Mouse (Mus musculus) MEL (cell line): ENCODE measurements at regions not wholly inside any gene's neighbourhood (a gene's known extent, or its start where the extent isn't known, plus 50 kb on each side); places are given as distances from the start of the nearest gene placed in this dataset.

Experiments used
- DNase-seq: peaks from one replicate; pipeline ENCODE4 v3.0.0; 2011; ENCODE audit warnings: low read depth, low spot score
- H3K27ac ChIP-seq: 2 replicates; pipeline ENCODE4 v1.5.1; 2012; ENCODE audit warnings: low read depth, mild to moderate bottlenecking, control low read depth, low read length, moderate library complexity; ENCODE audit not compliant: control insufficient read depth
- H3K27me3 ChIP-seq, 2 experiments: fragments of 150-350 bp in 1 of 2; sonication (generic) in 1 of 2; 2 replicates each; pipeline ENCODE4 v1.6.1; 2012; ENCODE audit warnings: low read length in 2 of 2, mild to moderate bottlenecking in 2 of 2, improper control_type of control experiment in 1 of 2, moderate library complexity in 1 of 2; ENCODE audit not compliant: insufficient read depth in 2 of 2, control insufficient read depth in 1 of 2
- H3K36me3 ChIP-seq, 2 experiments: 2 replicates each; pipeline ENCODE4 v1.6.1; 2012 to 2014; ENCODE audit warnings: low read length in 2 of 2, improper control_type of control experiment in 1 of 2, inconsistent platforms in 1 of 2, mild to moderate bottlenecking in 1 of 2; ENCODE audit not compliant: insufficient read depth in 2 of 2, control insufficient read depth in 1 of 2
- H3K4me1 ChIP-seq, 2 experiments: fragments of 150-350 bp in 1 of 2; sonication (generic) in 1 of 2; 2 replicates each; pipeline ENCODE4 v1.6.1; 2012; ENCODE audit warnings: low read length in 2 of 2, improper control_type of control experiment in 1 of 2, mild to moderate bottlenecking in 1 of 2; ENCODE audit not compliant: insufficient read depth in 2 of 2, control insufficient read depth in 1 of 2
- H3K4me3 ChIP-seq, 2 experiments: fragments of 150-350 bp in 1 of 2; sonication (generic) in 1 of 2; 2 replicates each; pipeline ENCODE4 v1.5.1; 2012; ENCODE audit warnings: low read depth in 2 of 2, low read length in 2 of 2, mild to moderate bottlenecking in 2 of 2, moderate library complexity in 2 of 2, control low read depth in 1 of 2, improper control_type of control experiment in 1 of 2; ENCODE audit not compliant: control insufficient read depth in 1 of 2, insufficient read depth in 1 of 2
- H3K79me2 ChIP-seq: 2 replicates; pipeline ENCODE4 v1.6.1; 2012; ENCODE audit warnings: mild to moderate bottlenecking, low read length, moderate library complexity; ENCODE audit not compliant: control insufficient read depth, poor library complexity, insufficient read depth
- H3K9ac ChIP-seq: 2 replicates; pipeline ENCODE4 v1.6.1; 2012; ENCODE audit warnings: low read depth, mild to moderate bottlenecking, control low read depth, low read length, moderate library complexity; ENCODE audit not compliant: control insufficient read depth, poor library complexity, severe bottlenecking
- H3K9me3 ChIP-seq: fragments of 150-350 bp; sonication (generic); replicated peaks from 2 replicates; pipeline ENCODE4 v1.6.1; 2012; ENCODE audit warnings: mild to moderate bottlenecking, low read length, improper control_type of control experiment, moderate library complexity; ENCODE audit not compliant: insufficient read depth
- CTCF ChIP-seq, 3 experiments: IDR thresholded peaks in 2 of 3; conservative IDR thresholded peaks in 1 of 3; 2 replicates each; pipeline ENCODE4 v1.5.1; 2011 to 2012; ENCODE audit warnings: low read length in 3 of 3, low read depth in 2 of 3, mild to moderate bottlenecking in 2 of 3, improper control_type of control experiment in 1 of 3, inconsistent platforms in 1 of 3, mixed read lengths in 1 of 3, moderate library complexity in 1 of 3; ENCODE audit not compliant: control insufficient read depth in 1 of 3, insufficient read depth in 1 of 3, poor library complexity in 1 of 3, severe bottlenecking in 1 of 3
- KAT2A ChIP-seq: conservative IDR thresholded peaks from 2 replicates; pipeline ENCODE4 v1.6.1; 2012; ENCODE audit warnings: low read depth, low read length, improper control_type of control experiment, inconsistent platforms
- MAFK ChIP-seq: IDR thresholded peaks from 2 replicates; pipeline ENCODE4 v1.6.1; 2011; ENCODE audit warnings: low read depth, mild to moderate bottlenecking, low read length, improper control_type of control experiment, borderline replicate concordance
- MEF2A ChIP-seq: IDR thresholded peaks from 2 replicates; pipeline ENCODE4 v1.6.1; 2014; ENCODE audit warnings: low read depth, mild to moderate bottlenecking, inconsistent platforms, low read length, improper control_type of control experiment; ENCODE audit not compliant: poor library complexity, insufficient replicate concordance, severe bottlenecking; ENCODE audit errors: extremely low read depth
- MXI1 ChIP-seq: IDR thresholded peaks from 2 replicates; pipeline ENCODE4 v1.6.1; 2011; ENCODE audit warnings: mild to moderate bottlenecking, low read depth, low read length, improper control_type of control experiment
- MYB ChIP-seq: IDR thresholded peaks from 2 replicates; pipeline ENCODE4 v1.6.1; 2011; ENCODE audit warnings: mild to moderate bottlenecking, low read depth, low read length, improper control_type of control experiment
- MYC ChIP-seq: IDR thresholded peaks from 2 replicates; pipeline ENCODE4 v1.6.1; 2011; ENCODE audit warnings: low read depth, mild to moderate bottlenecking, low read length, improper control_type of control experiment, moderate library complexity
- RAD21 ChIP-seq: IDR thresholded peaks from 2 replicates; pipeline ENCODE4 v1.6.1; 2011; ENCODE audit warnings: mild to moderate bottlenecking, low read depth, low read length, improper control_type of control experiment
- RCOR1 ChIP-seq: IDR thresholded peaks from 2 replicates; pipeline ENCODE4 v1.6.1; 2012; ENCODE audit warnings: low read depth, mild to moderate bottlenecking, inconsistent platforms, low read length, improper control_type of control experiment
- SIN3A ChIP-seq: IDR thresholded peaks from 2 replicates; pipeline ENCODE4 v1.6.1; 2012; ENCODE audit warnings: low read length, improper control_type of control experiment, inconsistent platforms
- ZC3H11A ChIP-seq: IDR thresholded peaks from 2 replicates; pipeline ENCODE4 v1.6.1; 2012; ENCODE audit warnings: low read depth, mild to moderate bottlenecking, inconsistent platforms, low read length, improper control_type of control experiment

DNA sequence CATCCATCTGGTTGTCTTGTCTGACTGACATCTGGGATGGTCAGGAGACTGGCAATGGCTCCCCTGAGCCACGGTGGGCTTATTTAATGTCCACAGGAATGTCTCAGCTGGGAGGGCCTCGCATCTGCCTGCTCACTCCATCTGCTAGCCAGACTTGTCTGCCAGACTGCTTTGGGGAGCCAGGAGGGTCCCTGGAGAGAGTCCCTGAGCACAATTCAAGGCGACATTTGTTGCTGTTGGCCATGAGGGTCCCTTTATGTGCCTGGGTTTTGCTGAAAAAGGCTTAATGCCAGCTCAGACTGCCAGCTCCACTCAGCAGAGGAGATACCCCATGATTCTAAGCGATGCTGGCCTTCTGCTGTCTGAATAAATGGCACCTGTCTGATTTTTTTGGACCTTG is 161.8 kb upstream of the Nckap5 start:
- Histone ChIP-seq H3K4me1 (no peaks in the 10 kb centered on the region), H3K36me3 (no peaks in the 10 kb centered on the region), H3K27ac (no peak overlapping the region), H3K27me3 (no peaks in the 10 kb centered on the region), H3K9me3 (no peaks in the 10 kb centered on the region), H3K4me3 (no peak overlapping the region), H3K79me2 (no peaks in the 10 kb centered on the region), H3K9ac (no peak overlapping the region)
- TF ChIP-seq MYB (no peak), MYC (no peak), SIN3A (no peak), RAD21 (no peak), CTCF (IDR thresholded peaks at IDR 0.05 in 2 of 3, conservative IDR thresholded peaks at IDR 0.05 in 1 of 3; ENCODE audit: control insufficient read depth in 1 of 3, insufficient read depth in 1 of 3, low read depth in 2 of 3, low read length in 3 of 3, poor library complexity in 1 of 3, severe bottlenecking in 1 of 3) (no peak), MEF2A (no peak), MAFK (no peak), MXI1 (no peak), RCOR1 (no peak), KAT2A (no peak)
- no peak for DNase-seq

DNA sequence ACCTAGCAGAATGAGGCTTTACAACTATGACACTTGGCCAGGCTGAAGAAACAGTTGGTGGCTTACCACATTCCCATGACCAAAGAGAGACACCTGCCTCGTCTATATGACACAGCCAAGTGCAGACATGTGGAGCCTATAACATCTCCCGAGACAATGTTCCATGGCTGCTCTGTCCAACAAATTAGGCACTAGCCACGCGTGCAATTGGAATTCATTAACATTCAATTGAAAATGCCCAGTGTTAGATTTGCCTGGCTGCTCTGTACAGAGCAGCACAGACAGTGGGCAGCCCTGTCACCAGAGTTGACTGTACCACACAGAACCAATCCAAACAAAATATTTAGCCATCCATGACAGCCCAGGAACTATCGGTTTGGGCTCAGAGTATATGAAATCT is 152.2 kb upstream of the Nckap5 start:
- Histone ChIP-seq H3K27me3 (no peaks in the 10 kb centered on the region), H3K79me2 (no peaks in the 10 kb centered on the region), H3K27ac (no peak overlapping the region), H3K36me3 (no peaks in the 10 kb centered on the region), H3K4me1 (no peaks in the 10 kb centered on the region), H3K4me3 (no peak overlapping the region), H3K9me3 (no peaks in the 10 kb centered on the region), H3K9ac (no peak overlapping the region)
- TF ChIP-seq RAD21, result no peak
- DNase-seq, result no peak

DNA sequence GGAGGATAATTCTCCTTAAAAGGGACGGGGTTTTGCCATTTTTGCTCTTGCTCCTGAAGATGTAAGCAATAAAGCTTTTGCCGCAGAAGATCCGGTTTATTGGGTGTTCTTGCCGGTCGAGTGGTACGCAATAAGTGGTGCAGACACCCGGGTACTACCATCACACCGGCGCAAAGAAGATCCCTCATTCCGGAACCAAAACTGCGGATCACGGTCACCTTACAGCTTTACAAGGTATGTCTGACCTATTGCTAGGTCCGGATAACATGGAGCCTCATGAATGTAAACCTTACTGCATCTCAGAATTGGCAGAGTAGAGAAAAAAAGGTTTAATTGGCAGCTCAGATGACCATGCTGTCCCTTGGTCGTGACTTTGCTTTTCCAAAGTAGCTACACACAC is 149.7 kb upstream of the Nckap5 start:
- Histone ChIP-seq H3K79me2 (no peaks in the 10 kb centered on the region), H3K27me3 (no peaks in the 10 kb centered on the region), H3K9me3 (no peaks in the 10 kb centered on the region), H3K9ac (no peak overlapping the region), H3K27ac (no peak overlapping the region), H3K36me3 (no peaks in the 10 kb centered on the region), H3K4me3 (no peak overlapping the region), H3K4me1 (no peaks in the 10 kb centered on the region)
- TF ChIP-seq ZC3H11A, result no peak
- DNase-seq, result no peak
